Mouse (Mus musculus) stomach, postnatal 0 days (tissue): ENCODE measurements around the gene Sh3glb2.

Experiments
- CTCF ChIP-seq: IDR thresholded peaks from 2 replicates; pipeline ENCODE4 v1.5.1; 2016; ENCODE audit warnings: antibody characterized with exemption, low read depth, mild to moderate bottlenecking, moderate library complexity
- EP300 ChIP-seq: optimal IDR thresholded peaks from 2 replicates; pipeline ENCODE3; 2016; ENCODE audit warnings: antibody characterized with exemption

GRCm38 (mm10) chr2:30403870-30404269 is 44.7 kb upstream of the Sh3glb2 start:
- TF ChIP-seq CTCF, result no peak
- no peak for TF ChIP-seq EP300
